Mouse (Mus musculus) lung, adult 2 months (tissue): Measurements from ENCODE around the gene Slc38a6.

Source experiments
- CTCF ChIP-seq: fragments of 200-500 bp; IDR thresholded peaks from 2 replicates; pipeline ENCODE4 v1.5.1; 2011; ENCODE audit warnings: mild to moderate bottlenecking, low read length, control low read depth; ENCODE audit not compliant: insufficient read depth
- POLR2A ChIP-seq: fragments of 200-500 bp; IDR thresholded peaks from 2 replicates; pipeline ENCODE4 v1.6.1; 2011; ENCODE audit warnings: low read depth, mild to moderate bottlenecking, control low read depth, low read length, borderline replicate concordance; ENCODE audit errors: extremely low read depth

GRCm38 (mm10) chr12:73368868-73369608, 82.5 kb downstream of the Slc38a6 start:
- TF ChIP-seq CTCF (no peak), POLR2A (no peak)
